Mouse (Mus musculus) ES-Bruce4 (cell line): Measurements from ENCODE around the gene Rab8a. TPM values are rescaled to one million over a fixed set of nuclear protein-coding genes. Genes with fewer than 3 reads are reported as not detected.

Source experiments
- H3K27ac ChIP-seq: 2 replicates; pipeline ENCODE4 v1.5.1; 2012; ENCODE audit warnings: low read length, inconsistent platforms; ENCODE audit not compliant: insufficient read depth
- H3K27me3 ChIP-seq: 2 replicates; pipeline ENCODE4 v1.6.1; 2012; ENCODE audit warnings: mild to moderate bottlenecking, low read length, inconsistent platforms; ENCODE audit not compliant: control insufficient read depth, poor library complexity, insufficient read depth, severe bottlenecking
- H3K36me3 ChIP-seq: 2 replicates; pipeline ENCODE4 v1.6.1; 2012; ENCODE audit warnings: inconsistent platforms, mild to moderate bottlenecking, low read length, moderate library complexity; ENCODE audit not compliant: control insufficient read depth, poor library complexity, insufficient read depth, severe bottlenecking
- H3K4me1 ChIP-seq: one replicate; pipeline ENCODE4 v1.8.1; 2011; ENCODE audit warnings: low read length; ENCODE audit not compliant: control insufficient read depth, insufficient read depth
- H3K4me3 ChIP-seq: 2 replicates; pipeline ENCODE4 v1.5.1; 2011; ENCODE audit warnings: low read depth, mild to moderate bottlenecking, low read length
- H3K9ac ChIP-seq: 2 replicates; pipeline ENCODE4 v1.6.1; 2012; ENCODE audit warnings: low read depth, mild to moderate bottlenecking, inconsistent platforms; ENCODE audit not compliant: poor library complexity, severe bottlenecking
- H3K9me3 ChIP-seq: replicated peaks from 2 replicates; pipeline ENCODE4 v1.6.1; 2012; ENCODE audit warnings: mild to moderate bottlenecking, low read length, inconsistent platforms; ENCODE audit not compliant: control insufficient read depth, poor library complexity, insufficient read depth, severe bottlenecking
- CTCF ChIP-seq: IDR thresholded peaks from one replicate; pipeline ENCODE4 v1.8.1; 2011; ENCODE audit warnings: low read depth, low read length
- EP300 ChIP-seq: IDR thresholded peaks from 2 replicates; pipeline ENCODE4 v1.6.1; 2011; ENCODE audit warnings: low read depth, low read length; ENCODE audit not compliant: insufficient read depth
- POLR2A ChIP-seq: IDR thresholded peaks from one replicate; pipeline ENCODE4 v1.8.1; 2011; ENCODE audit warnings: low read length; ENCODE audit not compliant: insufficient read depth
- polyA plus RNA-seq: library from polyadenylated mRNA; stranded (reverse); fragments of >200 nt; gene quantifications from 2 replicates; pipeline ENCODE4 v1.2.4, GENCODE M21; 2011; ENCODE audit warnings: low read depth; ENCODE audit not compliant: missing spikeins, insufficient read depth, insufficient read length

Gene Rab8a
- polyA plus RNA-seq, 1 experiment, result 115 TPM

GRCm38 (mm10) chr8:72134756-72135445 is 26.1 kb upstream of the Rab8a start, which contains the start of gene Tpm4:
TSS of gene Tpm4 (plus strand) at chr8:72134975.
- Histone ChIP-seq H3K9ac (peak within 1 kb of the TSS; percentile 90), H3K9me3 (no peaks in the 10 kb centered on the region), H3K27ac (no peak within 1 kb of the TSS), H3K27me3 (no peaks in the 10 kb centered on the region), H3K4me3 (peak within 1 kb of the TSS; percentile 94), H3K36me3 (0 out of 2 replicates have a peak, but pooled peaks cover 10% of the 10 kb centered on the region), H3K4me1 (peaks cover 2% of the 10 kb centered on the region)
- TF ChIP-seq EP300 (no peak), POLR2A (peak; percentile 22)

- H3K27ac ChIP-seq, result peak overlapping the region; percentile 70
- H3K4me1 ChIP-seq, result peaks cover 2% of the 10 kb centered on the region
- H3K36me3 ChIP-seq, result peaks cover 11% of the 10 kb centered on the region; the same call in 1 of the 2 replicates
- TF ChIP-seq POLR2A (no peak), EP300 (no peak), CTCF (no peak)
- peak overlapping the region; percentile 90 for H3K9ac ChIP-seq
- H3K9me3 ChIP-seq, result no peaks in the 10 kb centered on the region
- H3K4me3 ChIP-seq, result peak overlapping the region; percentile 94
- no peaks in the 10 kb centered on the region for H3K27me3 ChIP-seq
Observed at GRCm38 (mm10) chr8:72135446-72136301, 25.3 kb upstream of the Rab8a start.

- Histone ChIP-seq H3K27me3 (no peaks in the 10 kb centered on the region), H3K4me1 (peaks cover 2% of the 10 kb centered on the region), H3K36me3 (peaks cover 15% of the 10 kb centered on the region), H3K9ac (peak overlapping the region; percentile 90), H3K27ac (peak overlapping the region; percentile 70), H3K4me3 (peak overlapping the region; percentile 94), H3K9me3 (no peaks in the 10 kb centered on the region)
- no peak for TF ChIP-seq EP300
- TF ChIP-seq POLR2A, result no peak
- TF ChIP-seq CTCF, result no peak
Observed at GRCm38 (mm10) chr8:72136302-72136978, 24.6 kb upstream of the Rab8a start.

GRCm38 (mm10) chr8:72137431-72137830 is 23.6 kb upstream of the Rab8a start:
- Histone ChIP-seq H3K9me3 (no peaks in the 10 kb centered on the region), H3K9ac (no peak overlapping the region), H3K4me1 (peaks cover 2% of the 10 kb centered on the region), H3K27ac (no peak overlapping the region), H3K36me3 (peaks cover 18% of the 10 kb centered on the region), H3K27me3 (no peaks in the 10 kb centered on the region), H3K4me3 (no peak overlapping the region)
- no peak for TF ChIP-seq CTCF
- TF ChIP-seq EP300, result no peak
- TF ChIP-seq POLR2A, result no peak

GRCm38 (mm10) chr8:72138456-72138855 is 22.5 kb upstream of the Rab8a start:
- peaks cover 2% of the 10 kb centered on the region for H3K4me1 ChIP-seq
- no peak overlapping the region for H3K9ac ChIP-seq
- no peaks in the 10 kb centered on the region for H3K27me3 ChIP-seq
- TF ChIP-seq CTCF, result no peak
- TF ChIP-seq EP300, result no peak
- peaks cover 18% of the 10 kb centered on the region for H3K36me3 ChIP-seq
- H3K4me3 ChIP-seq, result no peak overlapping the region
- H3K27ac ChIP-seq, result no peak overlapping the region
- H3K9me3 ChIP-seq, result no peaks in the 10 kb centered on the region
